Mouse (Mus musculus) testis, adult 2 months (tissue): ENCODE results near the gene Col27a1. TPM values are rescaled to one million over a fixed set of nuclear protein-coding genes. Genes with fewer than 3 reads are reported as not detected.
A peak's percentile ranks its signal among the peaks of the same experiment; 100 is the strongest.

Source experiments
- H3K27ac ChIP-seq: fragments of 200-500 bp; 2 replicates; pipeline ENCODE4 v1.5.1; 2012; ENCODE audit warnings: low read depth, low read length; ENCODE audit not compliant: control insufficient read depth, insufficient read depth
- H3K27me3 ChIP-seq: fragments of 200-500 bp; 2 replicates; pipeline ENCODE4 v1.6.1; 2012; ENCODE audit warnings: mild to moderate bottlenecking, low read length, moderate library complexity; ENCODE audit not compliant: control insufficient read depth, insufficient read depth
- H3K36me3 ChIP-seq: fragments of 200-500 bp; 2 replicates; pipeline ENCODE4 v1.6.1; 2012; ENCODE audit warnings: mild to moderate bottlenecking, low read length; ENCODE audit not compliant: control insufficient read depth, insufficient read depth
- H3K4me1 ChIP-seq: fragments of 200-500 bp; 2 replicates; pipeline ENCODE4 v1.6.1; 2012; ENCODE audit warnings: low read length; ENCODE audit not compliant: control insufficient read depth, insufficient read depth
- H3K4me3 ChIP-seq: fragments of 200-500 bp; 2 replicates; pipeline ENCODE4 v1.5.1; 2012; ENCODE audit warnings: low read depth, mild to moderate bottlenecking, low read length, moderate library complexity, mixed read lengths; ENCODE audit not compliant: control insufficient read depth
- CTCF ChIP-seq: fragments of 200-500 bp; IDR thresholded peaks from 2 replicates; pipeline ENCODE4 v1.5.1; 2012; ENCODE audit warnings: low read depth, mild to moderate bottlenecking, inconsistent platforms, low read length, moderate library complexity; ENCODE audit not compliant: control insufficient read depth, insufficient read depth, insufficient replicate concordance
- POLR2A ChIP-seq: fragments of 200-500 bp; IDR thresholded peaks from 2 replicates; pipeline ENCODE4 v1.6.1; 2012; ENCODE audit warnings: low read depth, mild to moderate bottlenecking, inconsistent platforms, low read length, moderate library complexity; ENCODE audit not compliant: control insufficient read depth
- polyA plus RNA-seq: library from polyadenylated mRNA; depleted of rRNA; stranded (reverse); fragments of >200 nt; gene quantifications from 2 replicates; pipeline ENCODE4 v1.2.3, GENCODE M21; 2012

Col27a1 gene
- polyA plus RNA-seq, 1 experiment, result 15.3 TPM

- peak overlapping the region; percentile 73 for H3K4me3 ChIP-seq
- TF ChIP-seq POLR2A (no peak), CTCF (peak; percentile 7; the same call in 1 of the 2 replicates)
- H3K27me3 ChIP-seq, result no peaks in the 10 kb centered on the region
- peaks cover 19% of the 10 kb centered on the region for H3K4me1 ChIP-seq
- no peak overlapping the region for H3K27ac ChIP-seq
- H3K36me3 ChIP-seq, result no peaks in the 10 kb centered on the region
These were observed 2.3 kb downstream of the Col27a1 start for GRCm38 (mm10) chr4:63215993-63216531.

- Histone ChIP-seq H3K4me3 (no peak overlapping the region), H3K27ac (no peak overlapping the region), H3K36me3 (no peaks in the 10 kb centered on the region), H3K4me1 (peaks cover 19% of the 10 kb centered on the region), H3K27me3 (no peaks in the 10 kb centered on the region)
- TF ChIP-seq CTCF (no peak), POLR2A (no peak)
These were observed 2.8 kb downstream of the Col27a1 start for GRCm38 (mm10) chr4:63216566-63216965.

- Histone ChIP-seq H3K27ac (no peak overlapping the region), H3K4me3 (no peak overlapping the region), H3K36me3 (no peaks in the 10 kb centered on the region), H3K4me1 (peaks cover 19% of the 10 kb centered on the region), H3K27me3 (no peaks in the 10 kb centered on the region)
- TF ChIP-seq CTCF (no peak), POLR2A (no peak)
These were observed 3.7 kb downstream of the Col27a1 start for GRCm38 (mm10) chr4:63217513-63217912.

GRCm38 (mm10) chr4:63219059-63219458 lies 5.3 kb downstream of the Col27a1 start:
- Histone ChIP-seq H3K27ac (no peak overlapping the region), H3K4me3 (no peak overlapping the region), H3K4me1 (peaks cover 16% of the 10 kb centered on the region), H3K27me3 (no peaks in the 10 kb centered on the region), H3K36me3 (no peaks in the 10 kb centered on the region)
- no peak for TF ChIP-seq POLR2A
- no peak for TF ChIP-seq CTCF

- Histone ChIP-seq H3K4me3 (no peak overlapping the region), H3K4me1 (peaks cover 10% of the 10 kb centered on the region), H3K36me3 (no peaks in the 10 kb centered on the region), H3K27ac (no peak overlapping the region), H3K27me3 (no peaks in the 10 kb centered on the region)
- TF ChIP-seq CTCF (no peak), POLR2A (no peak)
These were observed 5.8 kb downstream of the Col27a1 start for GRCm38 (mm10) chr4:63219635-63220034.

GRCm38 (mm10) chr4:63221096-63221958 lies 7.5 kb downstream of the Col27a1 start:
- no peak for TF ChIP-seq CTCF
- no peak for TF ChIP-seq POLR2A
- no peak overlapping the region for H3K27ac ChIP-seq
- H3K4me1 ChIP-seq, result no peaks in the 10 kb centered on the region
- H3K27me3 ChIP-seq, result no peaks in the 10 kb centered on the region
- H3K36me3 ChIP-seq, result no peaks in the 10 kb centered on the region
- H3K4me3 ChIP-seq, result no peak overlapping the region

GRCm38 (mm10) chr4:63222246-63222645 lies 8.4 kb downstream of the Col27a1 start:
- Histone ChIP-seq H3K27ac (no peak overlapping the region), H3K4me3 (no peak overlapping the region), H3K36me3 (no peaks in the 10 kb centered on the region), H3K4me1 (no peaks in the 10 kb centered on the region), H3K27me3 (no peaks in the 10 kb centered on the region)
- TF ChIP-seq POLR2A (no peak), CTCF (no peak)

GRCm38 (mm10) chr4:63225373-63225772 lies 11.6 kb downstream of the Col27a1 start:
- TF ChIP-seq POLR2A (no peak), CTCF (no peak)
- H3K36me3 ChIP-seq, result no peaks in the 10 kb centered on the region

More at GRCm38 (mm10) chr4:63225373-63225772, 11.6 kb downstream of the Col27a1 start:
- H3K4me1 ChIP-seq, result no peaks in the 10 kb centered on the region
- H3K4me3 ChIP-seq, result no peak overlapping the region
- H3K27ac ChIP-seq, result no peak overlapping the region
- no peaks in the 10 kb centered on the region for H3K27me3 ChIP-seq
